Comparison of ENCODE assay signal across 20 mouse cellular contexts in the genomic region with DNA sequence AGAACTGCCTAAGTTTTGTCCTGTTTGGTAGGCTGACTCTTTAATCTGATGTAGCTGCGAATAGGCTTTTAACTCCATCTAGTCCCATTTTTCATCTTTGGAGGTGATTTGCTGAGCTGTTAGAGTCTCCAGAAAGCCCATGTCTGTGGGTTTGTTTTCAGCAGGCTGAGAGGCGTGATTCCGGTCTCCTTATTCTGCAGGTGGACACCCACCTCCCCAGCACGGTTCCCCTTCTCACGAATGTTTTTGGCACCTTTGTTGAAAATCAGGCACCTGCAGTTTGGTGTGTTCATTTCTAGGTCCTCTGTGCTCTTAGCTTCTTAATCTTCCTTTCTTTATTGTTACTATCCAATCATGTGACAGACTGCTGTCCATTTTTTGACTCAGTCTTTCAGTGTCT. TPM values are rescaled to one million over a fixed set of nuclear protein-coding genes. Genes with fewer than 3 reads are reported as not detected.
"Had no signal": no experiment of that assay in that cellular context is flagged by ENCODE, and none has a peak within 500 bp of the region (broad histone marks: within the 10 kb centered on the region; RNA-seq: fewer than 3 reads in every experiment).

No protein-coding gene starts in this region.

- H3K36me3 ChIP-seq: neural tube, embryonic 13.5 days; neural tube, embryonic 15.5 days; stomach, embryonic 15.5 days had no signal

- H3K9me3 ChIP-seq: neural tube, embryonic 15.5 days; stomach, embryonic 15.5 days had no signal

- H3K4me3 ChIP-seq: neural tube, embryonic 13.5 days; neural tube, embryonic 15.5 days; stomach, embryonic 15.5 days had no signal

- H3K27ac ChIP-seq: neural tube, embryonic 13.5 days; neural tube, embryonic 15.5 days; stomach, embryonic 15.5 days; stomach, postnatal 0 days had no signal

- H3K9ac ChIP-seq: neural tube, embryonic 13.5 days; neural tube, embryonic 15.5 days; stomach, embryonic 15.5 days had no signal

- DNase-seq: retina, postnatal 1 day; right cerebral cortex, adult 18-20 months; right cerebral cortex, postnatal 14 days; right cerebral cortex, postnatal 25 days; right cerebral cortex, postnatal 4 days; spleen, adult 18-20 months; thymus, adult 18-20 months; thymus, adult 2 months; thymus, postnatal 14 days; thymus, postnatal 25 days; thymus, postnatal 36 days; thymus, postnatal 4 days had no signal

- H3K4me1 ChIP-seq: neural tube, embryonic 13.5 days; stomach, embryonic 15.5 days had no signal

- H3K27me3 ChIP-seq: neural tube, embryonic 13.5 days; neural tube, embryonic 15.5 days; stomach, embryonic 15.5 days had no signal

- H3K4me2 ChIP-seq: neural tube, embryonic 13.5 days; neural tube, embryonic 15.5 days; stomach, embryonic 15.5 days had no signal

RNA-seq across cellular contexts. Expression of gene Klf14, which starts 27.5 kb away (rescaled TPM):
- total RNA-seq: neutrophil, adult 5-6 weeks had no signal
- polyA plus RNA-seq: small intestine, adult 2 months; spleen, adult 2 months; urinary bladder, adult 2 months had no signal
